Mouse (Mus musculus) frontal cortex, adult 2 months (tissue): Measurements from ENCODE around the gene Larp1. TPM values are rescaled to one million over a fixed set of nuclear protein-coding genes. Genes with fewer than 3 reads are reported as not detected.
"Not testable (repeated sequence)": the region's sequence is repeated elsewhere in the genome, so short reads cannot be mapped to it uniquely, and the experiment has no call there.

Experiments
- DNase-seq, 2 experiments: peaks; one replicate each; pipeline ENCODE4 v3.0.0; 2022; ENCODE audit warnings: low spot score in 1 of 2; ENCODE audit errors: extremely low spot score in 1 of 2
- polyA plus RNA-seq: library from polyadenylated mRNA; depleted of rRNA; stranded (reverse); fragments of >200 nt; gene quantifications from 2 replicates; pipeline ENCODE4 v1.2.3, GENCODE M21; 2012; rRNA removed

Gene Larp1
- polyA plus RNA-seq, 1 experiment, result 47.8 TPM

DNA sequence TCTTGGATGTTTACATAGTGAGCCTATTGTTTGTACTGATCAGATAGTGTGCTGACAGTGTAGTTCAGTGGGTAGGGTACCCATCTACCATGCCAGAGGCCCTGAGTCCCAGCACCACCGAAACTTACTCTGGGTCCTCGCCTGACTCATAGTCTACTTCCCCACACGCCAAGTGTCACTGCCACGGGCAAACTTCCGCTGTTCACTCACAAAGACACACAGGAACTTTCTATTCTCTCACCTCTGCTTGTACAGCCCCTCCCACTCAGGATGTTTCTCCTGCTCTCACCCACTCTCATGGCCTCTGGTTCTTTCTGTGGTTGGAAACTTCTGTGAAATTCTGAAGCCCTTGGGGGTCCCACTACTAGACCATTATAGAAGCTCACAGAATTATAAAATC, 87.3 kb downstream of the Larp1 start:
- no peak for DNase-seq

DNA sequence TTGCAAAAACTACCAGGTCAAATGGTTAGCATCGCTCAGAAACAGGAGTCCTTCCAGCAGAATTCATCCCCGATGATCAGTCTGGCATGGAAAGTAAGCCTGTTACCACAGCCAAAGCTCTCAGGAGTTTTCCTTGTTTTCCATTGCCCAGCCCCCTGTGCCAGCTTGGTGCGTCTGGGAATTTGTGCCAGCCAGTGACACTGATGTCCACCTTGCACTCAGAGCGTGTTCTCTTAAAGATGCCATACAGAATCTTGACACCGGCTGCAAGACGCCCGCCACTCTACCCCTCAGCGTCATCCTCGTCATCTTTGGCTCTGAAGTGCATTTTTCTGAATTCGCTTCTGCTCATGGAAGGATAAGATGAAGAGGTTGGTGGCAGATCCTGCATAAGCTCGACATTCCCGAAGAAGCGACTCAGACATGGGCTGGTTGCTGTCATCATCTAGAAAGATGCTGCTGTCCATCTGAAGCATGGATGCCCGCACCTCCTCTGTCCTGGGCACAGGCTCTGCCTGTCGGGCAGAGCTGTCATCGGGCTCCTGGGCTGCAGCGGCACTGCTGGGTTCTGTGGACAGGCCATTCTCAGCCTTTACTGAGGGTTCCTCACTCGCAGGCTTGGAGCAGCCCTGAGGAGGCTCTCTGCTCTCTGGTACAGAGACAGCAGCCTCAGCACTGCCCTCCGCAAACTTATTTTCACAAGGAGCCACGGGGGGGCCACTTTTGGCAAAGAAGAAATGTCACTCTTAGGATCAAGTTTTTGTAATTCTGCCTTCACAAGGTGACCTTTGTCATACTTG, 88.2 kb downstream of the Larp1 start:
- no peak for DNase-seq

DNA sequence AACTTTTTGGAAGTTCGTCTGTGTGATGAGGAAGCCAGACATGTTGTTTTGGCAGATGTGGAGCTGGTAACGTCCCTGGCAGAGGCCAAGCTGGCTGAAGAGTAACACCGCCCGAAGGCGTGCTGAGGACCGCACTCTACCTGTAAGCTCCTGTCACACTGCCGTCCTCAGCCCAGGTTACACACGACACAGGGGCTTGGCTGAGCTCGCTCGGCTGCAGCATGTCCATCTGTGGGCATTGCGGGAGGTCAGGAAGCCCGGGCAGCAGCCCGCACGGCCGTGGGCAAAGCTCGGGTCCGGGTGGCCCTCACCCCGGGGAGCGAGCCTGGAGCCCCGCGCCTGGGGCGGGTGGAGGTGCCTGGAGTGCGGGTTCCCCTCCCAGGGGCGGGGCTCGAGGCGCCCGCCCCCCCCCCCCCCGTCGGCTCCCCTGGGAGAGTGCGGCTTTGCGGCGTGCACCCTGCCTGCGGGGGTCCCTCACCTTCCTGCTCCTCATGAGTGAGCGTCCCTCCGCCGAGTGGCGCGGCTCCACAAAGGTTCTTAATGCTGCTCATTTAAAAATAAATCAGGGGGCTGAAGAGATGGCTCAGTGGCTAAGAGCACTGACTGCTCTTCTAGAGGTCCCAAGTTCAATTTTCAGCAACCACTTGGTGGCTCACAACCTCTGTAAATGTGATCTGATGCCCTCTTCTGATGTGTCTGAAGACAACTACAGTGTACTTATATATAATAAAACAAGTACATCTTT, 88.9 kb downstream of the Larp1 start:
- no peak for DNase-seq

DNA sequence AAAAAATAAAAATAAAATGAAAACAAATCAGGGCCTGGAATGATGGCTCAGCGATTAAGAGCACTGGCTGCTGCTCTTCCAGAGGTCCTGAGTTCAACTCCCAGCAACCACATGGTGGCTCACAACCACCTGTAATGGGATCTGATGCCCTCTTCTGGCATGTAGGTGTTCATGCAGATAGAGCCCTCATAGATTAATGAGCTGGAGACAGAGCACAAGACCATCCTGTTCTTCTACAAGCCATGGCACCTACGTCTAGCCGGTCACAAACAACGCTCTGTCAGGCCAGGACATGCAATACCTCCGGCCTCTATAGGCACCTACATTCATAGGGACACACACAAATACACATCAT, 89.5 kb downstream of the Larp1 start:
- not testable (repeated sequence) for DNase-seq

DNA sequence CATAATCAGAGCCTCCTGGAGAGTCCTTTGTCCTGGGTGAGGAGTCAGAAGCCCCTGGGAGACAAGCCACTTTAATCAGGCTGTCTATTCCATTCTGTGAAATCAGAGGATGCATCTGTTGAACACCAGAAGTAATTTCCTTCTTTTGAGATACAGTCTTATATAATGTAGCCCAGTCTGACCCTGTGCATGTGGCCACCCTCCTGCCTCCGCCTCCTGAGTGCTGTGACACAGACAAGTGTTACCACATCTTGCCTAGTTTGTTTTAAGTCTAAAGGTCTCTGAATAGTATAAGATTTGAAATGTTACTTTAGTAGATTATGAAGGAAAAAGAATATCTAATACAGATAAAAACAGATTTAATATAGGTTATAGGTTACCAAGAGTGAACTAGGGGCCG, 91.1 kb downstream of the Larp1 start:
- DNase-seq, result no peak

DNA sequence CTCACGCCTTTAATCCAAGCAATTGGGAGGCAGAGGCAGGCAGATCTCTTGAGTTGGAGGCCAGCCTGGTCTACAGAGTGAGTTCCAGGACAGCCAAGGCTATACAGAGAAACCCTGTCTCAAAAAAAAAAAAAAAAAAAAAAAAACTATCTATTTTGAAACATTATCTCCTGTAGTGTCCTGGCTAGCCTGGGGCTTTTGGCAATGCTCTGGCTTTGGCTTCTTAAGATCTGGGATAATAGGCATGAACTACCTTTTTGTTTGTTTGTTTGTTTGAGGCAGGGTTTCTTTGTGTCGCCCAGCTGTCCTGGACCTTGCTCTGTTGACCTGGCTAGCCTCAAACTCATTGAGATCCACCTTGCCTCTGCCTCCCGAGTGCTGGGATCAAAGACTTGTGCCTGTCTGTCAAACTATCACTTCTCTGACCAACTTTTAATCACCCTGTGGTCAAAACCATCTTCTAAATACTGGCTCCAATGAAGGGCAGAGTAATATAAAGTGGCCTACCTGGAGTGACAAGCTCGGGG, 92.4 kb downstream of the Larp1 start:
- no peak for DNase-seq

DNA sequence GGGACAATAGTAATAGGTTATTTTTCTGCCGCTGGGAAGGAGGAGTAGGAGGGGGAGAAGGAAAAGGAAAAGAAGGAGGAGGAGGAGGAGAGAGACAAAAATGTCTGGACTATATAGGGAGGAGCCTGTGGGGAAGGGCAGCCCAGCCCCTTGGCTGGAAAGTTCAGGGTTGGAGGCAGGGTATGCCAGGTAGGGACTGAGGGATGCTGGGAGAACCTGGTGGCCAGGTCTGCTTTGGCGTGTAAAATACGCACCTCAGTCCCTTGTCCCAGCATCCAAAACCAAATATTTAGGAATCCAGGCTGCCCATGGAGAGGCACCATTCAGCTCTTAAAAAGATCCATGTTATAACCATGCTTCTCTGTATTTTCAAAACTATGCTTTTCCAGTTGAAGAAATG, 93.3 kb downstream of the Larp1 start:
- no peak for DNase-seq

DNA sequence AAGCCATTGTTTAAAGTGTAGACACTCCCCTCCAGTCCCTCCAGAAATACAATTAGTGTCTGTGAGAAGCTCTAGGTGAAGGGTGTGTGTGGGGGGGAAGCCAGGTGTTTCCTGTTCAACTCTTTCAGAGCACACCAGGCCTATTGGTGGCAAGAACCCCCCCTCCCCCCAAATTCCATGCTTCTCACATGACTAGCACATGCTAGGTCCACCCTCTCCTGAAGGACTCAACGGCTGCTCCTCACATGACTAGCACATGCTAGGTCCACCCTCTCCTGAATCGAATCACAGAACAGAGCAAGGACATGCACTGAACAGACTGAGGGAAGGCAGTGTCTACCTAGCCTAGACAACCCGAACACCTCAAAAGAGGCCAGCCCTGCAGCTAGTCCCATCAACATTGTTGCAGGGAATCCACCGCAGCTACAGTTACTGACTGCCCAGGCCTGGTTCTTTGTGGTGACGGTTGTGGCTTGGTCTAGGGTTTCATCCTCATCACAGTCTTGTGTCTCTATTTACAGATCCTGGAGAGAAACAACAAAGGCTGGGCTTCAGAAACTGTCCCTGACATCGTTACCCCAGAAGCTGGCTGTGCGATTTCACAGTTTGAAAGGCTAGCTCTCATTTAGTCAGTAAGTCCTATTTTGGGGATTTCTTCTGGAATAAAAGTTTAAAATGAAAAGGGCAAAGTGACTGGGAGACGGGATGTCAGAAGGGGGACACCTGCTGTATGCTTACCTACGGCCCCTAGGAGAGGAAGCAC, 93.9 kb downstream of the Larp1 start:
- no peak for DNase-seq

DNA sequence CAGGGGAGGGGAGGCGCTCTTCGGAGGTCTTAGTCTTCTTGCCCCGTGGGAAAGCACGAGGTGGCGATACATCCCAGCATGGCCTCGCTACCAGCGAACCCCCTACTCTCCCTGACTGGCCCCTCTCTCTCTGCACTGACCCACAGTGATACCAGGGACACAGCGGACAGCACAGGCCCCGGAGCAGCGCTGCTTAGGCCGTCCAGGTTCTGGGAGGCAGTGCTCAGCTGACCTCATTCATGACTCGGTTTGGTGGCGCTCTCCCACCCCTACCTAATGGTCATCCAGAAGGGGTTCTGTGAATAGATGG, 94.4 kb downstream of the Larp1 start:
- DNase-seq, result no peak

DNA sequence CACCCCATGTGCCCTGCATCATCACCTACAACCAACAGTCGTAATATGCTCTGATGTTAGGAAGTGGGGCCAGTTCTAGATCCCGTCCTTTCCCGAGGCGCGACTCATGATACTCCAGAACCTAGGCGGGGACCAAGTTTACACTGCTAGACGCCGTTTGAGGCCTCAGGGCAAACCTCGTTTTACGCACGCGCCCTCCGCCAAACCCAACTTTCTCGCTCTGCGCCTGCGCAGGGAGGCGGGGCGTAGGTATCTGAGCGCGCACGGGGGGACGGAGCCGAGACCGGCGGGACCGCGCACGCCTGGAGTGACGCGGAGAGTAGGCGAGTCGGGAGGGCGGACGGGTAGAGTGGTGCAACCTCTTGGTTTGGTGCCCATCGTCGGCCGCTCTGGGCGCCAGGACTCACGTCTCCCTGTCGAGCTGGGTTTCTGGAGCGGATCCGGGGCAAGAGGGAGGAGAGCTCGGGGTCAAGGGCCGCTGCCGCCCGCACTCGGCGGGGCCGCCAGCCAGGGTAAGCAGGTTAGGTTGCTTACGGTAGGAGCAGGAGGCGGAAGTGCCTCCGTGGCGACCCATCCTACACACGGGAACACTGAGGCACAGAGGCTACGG, 94.9 kb downstream of the Larp1 start, which contains the start of gene Cnot8:
Cnot8 (plus strand) TSS at position 457 of the 610 bp plus-strand sequence.
- DNase-seq, result peak; percentile 98 to 99

DNA sequence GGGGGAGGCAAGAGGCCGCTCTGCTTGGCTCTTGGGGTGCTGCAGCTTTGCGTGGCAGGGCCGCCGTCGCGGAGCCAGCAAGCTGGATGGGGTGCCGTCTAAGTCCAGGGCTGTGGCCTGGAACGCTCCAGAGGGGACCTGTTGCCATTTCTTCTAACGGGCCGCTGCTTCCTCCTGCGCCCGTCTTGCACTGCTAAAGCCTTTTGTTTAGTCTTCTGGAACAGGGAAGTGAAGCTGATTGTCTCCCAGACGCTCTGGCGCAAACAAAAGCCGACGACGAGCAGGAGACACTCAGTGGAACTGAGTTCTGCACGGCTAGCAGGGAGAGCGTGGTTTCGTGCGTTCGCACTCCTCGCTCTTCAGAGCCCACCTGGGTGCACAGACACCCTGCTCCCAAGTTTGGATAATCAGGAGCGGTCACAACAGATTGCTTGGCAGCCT, 95.5 kb downstream of the Larp1 start:
- peak in 1 of 2 experiments; percentile 33 for DNase-seq

DNA sequence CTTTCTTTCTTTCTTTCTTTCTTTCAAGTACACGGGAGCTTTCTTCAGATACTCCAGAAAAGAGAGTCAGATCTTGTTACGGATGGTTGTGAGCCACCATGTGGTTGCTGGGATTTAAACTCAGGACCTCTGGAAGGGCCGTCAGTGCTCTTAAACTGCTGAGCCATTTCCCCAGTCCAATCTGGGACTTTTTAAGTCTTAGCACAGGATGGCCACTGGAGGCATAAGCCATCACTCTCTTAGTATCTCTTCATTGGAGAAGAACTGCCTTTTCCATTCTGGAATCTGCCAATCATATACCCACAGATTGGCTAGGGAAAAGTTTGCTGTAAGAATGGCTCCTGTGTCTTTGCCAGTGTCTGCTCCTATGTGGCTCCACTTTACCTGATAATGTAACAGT, 98.1 kb downstream of the Larp1 start:
- DNase-seq, result no peak

DNA sequence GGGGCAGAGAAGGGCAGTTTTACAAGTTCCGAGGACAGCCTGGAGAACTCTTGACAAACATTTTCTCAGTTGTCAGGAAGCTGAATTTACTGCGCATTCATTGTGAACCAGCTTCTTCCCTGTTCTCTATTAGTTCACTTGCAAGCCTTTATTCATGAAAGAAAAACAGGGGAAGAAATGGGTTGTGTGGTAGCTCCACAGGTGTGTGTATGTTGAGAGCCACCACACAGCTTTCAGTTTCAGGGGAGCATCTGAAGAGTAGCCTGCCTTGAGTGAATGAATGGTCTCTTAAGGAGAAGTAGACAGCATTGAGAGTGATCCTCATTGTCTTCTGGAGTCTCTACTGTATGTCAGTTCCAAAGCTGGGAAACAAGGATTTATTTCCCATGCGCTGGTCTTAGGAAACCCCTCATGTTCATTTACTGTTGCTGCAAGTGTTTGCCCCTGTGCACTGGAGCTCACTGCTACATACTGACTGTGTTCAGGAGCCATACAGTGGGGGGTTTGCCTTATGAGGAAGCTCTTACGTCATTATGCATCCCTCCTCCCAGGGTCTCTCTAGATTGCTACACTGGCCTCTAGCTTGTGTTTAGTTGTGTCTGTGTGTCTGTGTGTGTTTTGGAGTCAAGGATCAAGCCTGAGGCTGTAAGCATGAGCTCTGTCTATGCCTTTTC, 98.9 kb downstream of the Larp1 start:
- DNase-seq, result no peak

Other genes with a start within 250 kb of the Larp1 start
- 31.0 and 33.4 TPM in 2 replicates for gene Sap30l, start 207.4 kb upstream of the Larp1 start, polyA plus RNA-seq
- 0.28 and 1.6 TPM in 2 replicates for gene Hand1, start 176.2 kb upstream of the Larp1 start, polyA plus RNA-seq
- gene Gm12248, start 84.1 kb downstream of the Larp1 start, polyA plus RNA-seq, result not detected in 2 replicates
- gene Cnot8, start 95.1 kb downstream of the Larp1 start, polyA plus RNA-seq, result 74.1 and 77.3 TPM in 2 replicates
- 8.3 and 9.5 TPM in 2 replicates for gene Gemin5, start 159.5 kb downstream of the Larp1 start, polyA plus RNA-seq
- gene Mrpl22, start 162.6 kb downstream of the Larp1 start, polyA plus RNA-seq, result 45.4 and 58.9 TPM in 2 replicates
- 6.8 and 7.1 TPM in 2 replicates for gene Igtp, start 190.5 kb downstream of the Larp1 start, polyA plus RNA-seq
- gene Irgm2, start 190.6 kb downstream of the Larp1 start, polyA plus RNA-seq, result 5.0 and 5.1 TPM in 2 replicates